Comparison of ENCODE assay signal across 11 mouse cellular contexts in the genomic region with DNA sequence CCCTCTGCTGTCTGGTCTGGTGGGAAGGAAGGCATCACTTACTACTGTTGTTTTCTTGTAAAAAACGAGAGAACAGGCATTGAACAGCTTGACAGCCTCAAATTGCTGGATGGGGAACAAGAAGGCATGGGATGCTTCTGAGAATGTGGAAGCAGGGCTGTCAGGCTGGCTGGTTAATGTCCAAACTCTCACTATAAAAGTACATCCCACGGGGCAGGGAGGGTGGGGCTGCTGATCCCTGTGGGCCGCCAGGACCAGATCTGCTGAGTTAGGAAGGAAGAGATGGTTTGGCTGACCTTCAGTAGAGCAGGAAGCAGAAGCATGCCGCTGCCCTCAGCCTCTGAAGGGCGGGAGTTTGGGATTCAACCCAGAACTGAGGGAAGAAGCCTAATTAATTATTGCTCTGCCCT. TPM values are rescaled to one million over a fixed set of nuclear protein-coding genes. Genes with fewer than 3 reads are reported as not detected.
A peak's percentile ranks its signal among the peaks of the same experiment; 100 is the strongest.
DNase-seq lines count a peak whose midpoint lies in the region; ATAC-seq lines count a peak whose summit lies in the region.
"Had no signal": no experiment of that assay in that cellular context is flagged by ENCODE, and none has a peak within 500 bp of the region (broad histone marks: within the 10 kb centered on the region; RNA-seq: fewer than 3 reads in every experiment).

No protein-coding gene starts in this region.

- 3% methylated on average over 5 of the region's 5 CpGs for WGBS in intestine, embryonic 14.5 days
- 31% methylated on average over 5 of the region's 5 CpGs for WGBS in liver, embryonic 11.5 days

- intact Hi-C loops in left cerebral cortex, postnatal 4 days (cut with DNase I), result no loop called here

- H3K9me3 ChIP-seq in intestine, embryonic 14.5 days (ENCODE audit: control insufficient read depth, low read length), result no peaks in the 10 kb centered on the region
- no peaks in the 10 kb centered on the region for H3K9me3 ChIP-seq in liver, embryonic 11.5 days (ENCODE audit: control insufficient read depth, low read length)
- H3K9me3 ChIP-seq: embryonic facial prominence, embryonic 15.5 days; midbrain, embryonic 12.5 days had no signal

- H3K4me3 ChIP-seq in intestine, embryonic 14.5 days (ENCODE audit: low read depth, low read length), result no peak overlapping the region
- H3K4me3 ChIP-seq in liver, embryonic 11.5 days (ENCODE audit: low read depth, low read length), result no peak overlapping the region
- H3K4me3 ChIP-seq: embryonic facial prominence, embryonic 15.5 days; layer of hippocampus, adult 2 months; midbrain, embryonic 12.5 days had no signal

- peaks cover 65% of the 10 kb centered on the region for H3K4me1 ChIP-seq in intestine, embryonic 14.5 days (replicated peaks; ENCODE audit: control insufficient read depth, insufficient read depth, low read length)
- peaks cover 43% of the 10 kb centered on the region for H3K4me1 ChIP-seq in liver, embryonic 11.5 days (replicated peaks; ENCODE audit: control insufficient read depth, insufficient read depth, low read length)

- H3K36me3 ChIP-seq in intestine, embryonic 14.5 days (ENCODE audit: control insufficient read depth, insufficient read depth, low read length), result no peaks in the 10 kb centered on the region
- no peaks in the 10 kb centered on the region for H3K36me3 ChIP-seq in liver, embryonic 11.5 days (ENCODE audit: control insufficient read depth, insufficient read depth, low read length)
- H3K36me3 ChIP-seq: embryonic facial prominence, embryonic 15.5 days; midbrain, embryonic 12.5 days had no signal

- ATAC-seq in cerebellum, adult (ENCODE audit: insufficient number of reproducible peaks, low FRiP score, low TSS enrichment), result peak; percentile 7; the same call in 1 of the 2 replicates
- peak; percentile 74 for ATAC-seq in intestine, embryonic 14.5 days (replicated peaks; ENCODE audit: low FRiP score, low TSS enrichment, low read depth)
- 0 out of 2 replicates have a peak, but pooled peaks have one; percentile 16 for ATAC-seq in liver, embryonic 11.5 days (replicated peaks; ENCODE audit: low FRiP score)

- H3K27ac ChIP-seq in intestine, embryonic 14.5 days (ENCODE audit: low read depth), result peak overlapping the region; percentile 90
- peak overlapping the region; percentile 55 for H3K27ac ChIP-seq in liver, embryonic 11.5 days (ENCODE audit: low read depth, low read length)
- H3K27ac ChIP-seq: embryonic facial prominence, embryonic 15.5 days; layer of hippocampus, adult 2 months; midbrain, embryonic 12.5 days had no signal

- DNase-seq in cerebellum, postnatal 25 days, result no peak
- peak; percentile 33 for DNase-seq in 3T3-L1 (ENCODE audit: low read depth, low spot score)
- DNase-seq in intestine, embryonic 14.5 days (ENCODE audit: low spot score), result peak; percentile 70
- DNase-seq in liver, embryonic 11.5 days (ENCODE audit: low spot score), result no peak
- no peak for DNase-seq in frontal cortex, postnatal 10 days (ENCODE audit: low spot score in 2 of 2)
- no peak for DNase-seq in left cerebral cortex, postnatal 4 days
- no peak for DNase-seq in right cerebral cortex, postnatal 4 days

- peak overlapping the region; percentile 13; the same call in 1 of the 2 replicates for H3K4me2 ChIP-seq in intestine, embryonic 14.5 days (ENCODE audit: low read length)
- no peak overlapping the region for H3K4me2 ChIP-seq in liver, embryonic 11.5 days
- H3K4me2 ChIP-seq: embryonic facial prominence, embryonic 15.5 days; midbrain, embryonic 12.5 days had no signal

- no peak overlapping the region for H3K9ac ChIP-seq in intestine, embryonic 14.5 days (ENCODE audit: low read length)
- H3K9ac ChIP-seq in liver, embryonic 11.5 days (ENCODE audit: low read depth, low read length), result no peak overlapping the region
- H3K9ac ChIP-seq: embryonic facial prominence, embryonic 15.5 days; midbrain, embryonic 12.5 days had no signal

- H3K27me3 ChIP-seq in intestine, embryonic 14.5 days (replicated peaks; ENCODE audit: control insufficient read depth, insufficient read depth, low read length), result no peaks in the 10 kb centered on the region
- 0 out of 2 replicates have a peak, but pooled peaks cover 2% of the 10 kb centered on the region for H3K27me3 ChIP-seq in liver, embryonic 11.5 days (replicated peaks; ENCODE audit: control insufficient read depth, insufficient read depth, low read length)
- H3K27me3 ChIP-seq: embryonic facial prominence, embryonic 15.5 days; midbrain, embryonic 12.5 days had no signal

RNA-seq across cellular contexts. Expression of a gene that starts 58.0 kb away (rescaled TPM):
- 5.0 and 12.8 TPM in 2 replicates for polyA plus RNA-seq in intestine, embryonic 14.5 days (2014; fragmentation: Nextera tagmentation; extraction: Ambion mirVana)
- 2.0 and 2.5 TPM in 2 replicates for polyA plus RNA-seq in liver, embryonic 11.5 days (2014; fragmentation: Nextera tagmentation; extraction: Ambion mirVana)
- total RNA-seq in left cerebral cortex, postnatal 4 days (2021), result under 1 TPM in 1 of 2 experiments, not detected in 1; 0.78 TPM
- total RNA-seq: layer of hippocampus, adult 2 months had no signal
- polyA plus RNA-seq: midbrain, embryonic 12.5 days had no signal

Comparison
In these comparisons a context has a peak if more than half of its experiments do, and no peak if none do; other contexts are left out.
1. ATAC-seq: peak in every context shown above with its lines; median percentile 74 in intestine, embryonic 14.5 days; 16 in liver, embryonic 11.5 days; 7 in cerebellum, adult.
2. DNase-seq: peak in 3T3-L1 (single experiment) and intestine, embryonic 14.5 days (single experiment); none in cerebellum, postnatal 25 days (0 of 2), liver, embryonic 11.5 days (single experiment), frontal cortex, postnatal 10 days (0 of 2), left cerebral cortex, postnatal 4 days (single experiment) and right cerebral cortex, postnatal 4 days (single experiment).